Mouse (Mus musculus) spleen, adult 10 weeks (tissue): Measurements from ENCODE around the gene Gm13283. TPM values are rescaled to one million over a fixed set of nuclear protein-coding genes. Genes with fewer than 3 reads are reported as not detected.

Source experiments
- polyA plus RNA-seq: library from polyadenylated mRNA; stranded (reverse); fragments of 350-450 nt; fragmentation: Illumina TruSeq; extraction: RNeasy Lipid Tissue Mini Kit (QIAGEN cat#74804); gene quantifications from one replicate; pipeline ENCODE4 v1.2.3, GENCODE M21; 2015; ENCODE audit warnings: low replicate concordance; ENCODE audit not compliant: insufficient read depth

Gm13283 gene
- not detected for polyA plus RNA-seq

GRCm38 (mm10) chr4:88759610-88760268 lies at the start of gene Gm13283:
Gm13283 (plus strand) TSS chr4:88760119.

GRCm38 (mm10) chr4:88721791-88722721 lies 37.9 kb upstream of the Gm13283 start, which contains the start of the genes Gm26566 and Klhl9:
Gm26566 (plus strand) TSS chr4:88721805.
Klhl9 (minus strand) TSS chr4:88722465.

GRCm38 (mm10) chr4:88754818-88755340 lies 5.0 kb upstream of the Gm13283 start, which contains the start of gene Gm13271:
Gm13271 (plus strand) TSS chr4:88754868.

GRCm38 (mm10) chr4:88773534-88773933 lies 13.6 kb downstream of the Gm13283 start, which contains the start of gene Gm13290:
Gm13290 (plus strand) TSS chr4:88773834.

GRCm38 (mm10) chr4:88776622-88777021 lies 16.7 kb downstream of the Gm13283 start, which contains the start of gene Gm13289:
Gm13289 (plus strand) TSS chr4:88776922.

GRCm38 (mm10) chr4:88779550-88779949 lies 19.6 kb downstream of the Gm13283 start, which contains the start of gene Gm13272:
Gm13272 (plus strand) TSS chr4:88779850.

GRCm38 (mm10) chr4:88781831-88782230 lies 21.9 kb downstream of the Gm13283 start, which contains the start of gene Ifnz:
Ifnz (plus strand) TSS chr4:88782131.

GRCm38 (mm10) chr4:88785409-88785808 lies 25.5 kb downstream of the Gm13283 start, which contains the start of gene Gm13276:
Gm13276 (plus strand) TSS chr4:88785709.

GRCm38 (mm10) chr4:88788402-88788801 lies 28.5 kb downstream of the Gm13283 start, which contains the start of gene Gm13277:
Gm13277 (plus strand) TSS chr4:88788632.

GRCm38 (mm10) chr4:88791250-88791649 lies 31.3 kb downstream of the Gm13283 start, which contains the start of gene Gm13278:
Gm13278 (plus strand) TSS chr4:88791550.

GRCm38 (mm10) chr4:88793936-88794675 lies 34.2 kb downstream of the Gm13283 start, which contains the start of gene Gm13275:
Gm13275 (plus strand) TSS chr4:88794487.

GRCm38 (mm10) chr4:88797097-88797496 lies 37.2 kb downstream of the Gm13283 start, which contains the start of gene Gm13279:
Gm13279 (plus strand) TSS chr4:88797397.

GRCm38 (mm10) chr4:88799365-88799764 lies 39.4 kb downstream of the Gm13283 start, which contains the start of gene Gm13285:
Gm13285 (plus strand) TSS chr4:88799665.

GRCm38 (mm10) chr4:88802954-88803353 lies 43.0 kb downstream of the Gm13283 start, which contains the start of gene Gm13287:
Gm13287 (plus strand) TSS chr4:88803254.

GRCm38 (mm10) chr4:88805231-88805630 lies 45.3 kb downstream of the Gm13283 start, which contains the start of gene Gm13288:
Gm13288 (plus strand) TSS chr4:88805531.

Other genes starting within 250 kb of the Gm13283 start
- gene Ifnb1, start 237.3 kb upstream of the Gm13283 start, polyA plus RNA-seq, result not detected
- not detected for gene Ifna15, start 201.9 kb upstream of the Gm13283 start, polyA plus RNA-seq
- not detected for gene Ifna14, start 188.3 kb upstream of the Gm13283 start, polyA plus RNA-seq
- not detected for gene Ifna9, start 167.7 kb upstream of the Gm13283 start, polyA plus RNA-seq
- not detected for gene Ifna12, start 156.7 kb upstream of the Gm13283 start, polyA plus RNA-seq
- not detected for gene C87499, start 125.7 kb upstream of the Gm13283 start, polyA plus RNA-seq
- gene Ifna13, start 115.7 kb upstream of the Gm13283 start, polyA plus RNA-seq, result not detected
- gene Ifna16, start 83.2 kb upstream of the Gm13283 start, polyA plus RNA-seq, result not detected
- not detected for gene Ifna2, start 76.2 kb upstream of the Gm13283 start, polyA plus RNA-seq
- gene Ifnab, start 68.8 kb upstream of the Gm13283 start, polyA plus RNA-seq, result not detected
- gene Gm26566, start 38.3 kb upstream of the Gm13283 start, polyA plus RNA-seq, result not detected
- 49.2 TPM for gene Klhl9, start 37.7 kb upstream of the Gm13283 start, polyA plus RNA-seq
- gene Gm13271, start 5.3 kb upstream of the Gm13283 start, polyA plus RNA-seq, result not detected
- not detected for gene Gm13290, start 13.7 kb downstream of the Gm13283 start, polyA plus RNA-seq
- gene Gm13289, start 16.8 kb downstream of the Gm13283 start, polyA plus RNA-seq, result not detected
- gene Gm13272, start 19.7 kb downstream of the Gm13283 start, polyA plus RNA-seq, result not detected
- gene Ifnz, start 22.0 kb downstream of the Gm13283 start, polyA plus RNA-seq, result not detected
- gene Gm13276, start 25.6 kb downstream of the Gm13283 start, polyA plus RNA-seq, result not detected
- not detected for gene Gm13277, start 28.5 kb downstream of the Gm13283 start, polyA plus RNA-seq
- not detected for gene Gm13278, start 31.4 kb downstream of the Gm13283 start, polyA plus RNA-seq
- gene Gm13275, start 34.4 kb downstream of the Gm13283 start, polyA plus RNA-seq, result not detected
- gene Gm13279, start 37.3 kb downstream of the Gm13283 start, polyA plus RNA-seq, result not detected
- not detected for gene Gm13285, start 39.5 kb downstream of the Gm13283 start, polyA plus RNA-seq
- not detected for gene Gm13287, start 43.1 kb downstream of the Gm13283 start, polyA plus RNA-seq
- gene Gm13288, start 45.4 kb downstream of the Gm13283 start, polyA plus RNA-seq, result not detected
- not detected for gene Ifna7, start 56.1 kb downstream of the Gm13283 start, polyA plus RNA-seq
- not detected for gene Ifna11, start 59.8 kb downstream of the Gm13283 start, polyA plus RNA-seq
- not detected for gene Ifna6, start 67.3 kb downstream of the Gm13283 start, polyA plus RNA-seq
- not detected for gene Ifna5, start 75.4 kb downstream of the Gm13283 start, polyA plus RNA-seq
- not detected for gene Ifna4, start 81.7 kb downstream of the Gm13283 start, polyA plus RNA-seq
- gene Ifna1, start 90.0 kb downstream of the Gm13283 start, polyA plus RNA-seq, result not detected
- not detected for gene Ifne, start 120.1 kb downstream of the Gm13283 start, polyA plus RNA-seq